Mouse (Mus musculus) spleen, adult 12 weeks (tissue): ENCODE results near the gene 9130023H24Rik.

Experiments
- DNase-seq: peaks from one replicate; pipeline ENCODE4 v3.0.0; 2022; ENCODE audit warnings: low spot score

9130023H24Rik gene

GRCm38 (mm10) chr7:128246496-128247391 lies 8.9 kb upstream of the 9130023H24Rik start, which contains the start of gene Tgfb1i1:
Tgfb1i1 (plus strand) TSS chr7:128246812.
- DNase-seq, result no peak

GRCm38 (mm10) chr7:128245547-128245946 lies 7.7 kb upstream of the 9130023H24Rik start:
- DNase-seq, result no peak

GRCm38 (mm10) chr7:128244410-128245025 lies 6.7 kb upstream of the 9130023H24Rik start:
- DNase-seq, result no peak

- no peak for DNase-seq
Measured at GRCm38 (mm10) chr7:128243921-128244320, 6.1 kb upstream of the 9130023H24Rik start.

- no peak for DNase-seq
Measured at GRCm38 (mm10) chr7:128242331-128242730, 4.5 kb upstream of the 9130023H24Rik start.

- DNase-seq, result no peak
Measured at GRCm38 (mm10) chr7:128240131-128240784, 2.4 kb upstream of the 9130023H24Rik start.

- peak; percentile 43 for DNase-seq
Measured at GRCm38 (mm10) chr7:128238991-128239390, 1.2 kb upstream of the 9130023H24Rik start.

GRCm38 (mm10) chr7:128237593-128237926 lies 271 bp downstream of the 9130023H24Rik start:
- no peak for DNase-seq

GRCm38 (mm10) chr7:128236856-128237592 lies 807 bp downstream of the 9130023H24Rik start, which contains the start of gene Armc5:
Armc5 (plus strand) TSS chr7:128237342.
- DNase-seq, result peak; percentile 78

GRCm38 (mm10) chr7:128236426-128236825 lies 1.4 kb downstream of the 9130023H24Rik start:
- no peak for DNase-seq

GRCm38 (mm10) chr7:128235481-128235880 lies 2.4 kb downstream of the 9130023H24Rik start:
- no peak for DNase-seq

GRCm38 (mm10) chr7:128234796-128235195 lies 3.0 kb downstream of the 9130023H24Rik start:
- DNase-seq, result no peak

- DNase-seq, result no peak
Measured at GRCm38 (mm10) chr7:128231741-128232140, 6.1 kb downstream of the 9130023H24Rik start.

GRCm38 (mm10) chr7:128220936-128221335 lies 16.9 kb downstream of the 9130023H24Rik start:
- DNase-seq, result no peak

GRCm38 (mm10) chr7:128219952-128220351 lies 17.9 kb downstream of the 9130023H24Rik start:
- DNase-seq, result no peak

GRCm38 (mm10) chr7:128209826-128210225 lies 28.0 kb downstream of the 9130023H24Rik start:
- no peak for DNase-seq

- peak; percentile 22 for DNase-seq
Measured at GRCm38 (mm10) chr7:128208187-128208586, 29.6 kb downstream of the 9130023H24Rik start.

GRCm38 (mm10) chr7:128206152-128206551 lies 31.7 kb downstream of the 9130023H24Rik start, which contains the start of gene Cox6a2:
Cox6a2 (minus strand) TSS chr7:128206387.
- DNase-seq, result no peak

GRCm38 (mm10) chr7:128205695-128206094 lies 32.1 kb downstream of the 9130023H24Rik start:
- no peak for DNase-seq

- DNase-seq, result no peak
Measured at GRCm38 (mm10) chr7:128204179-128204578, 33.7 kb downstream of the 9130023H24Rik start.

GRCm38 (mm10) chr7:128203071-128203470 lies 34.8 kb downstream of the 9130023H24Rik start:
- no peak for DNase-seq

- DNase-seq, result no peak
Measured at GRCm38 (mm10) chr7:128201607-128202006, 36.2 kb downstream of the 9130023H24Rik start.
